Mouse (Mus musculus) forebrain, embryonic 16.5 days (tissue): Measurements from ENCODE around the gene Nufip1. TPM values are rescaled to one million over a fixed set of nuclear protein-coding genes. Genes with fewer than 3 reads are reported as not detected.
A peak's percentile ranks its signal among the peaks of the same experiment; 100 is the strongest.

Source experiments
- ATAC-seq: fragments of 200-750 bp; cut with Nextera tagmentation; 2 replicates; pipeline ENCODE4 v1.8.0; 2017; ENCODE audit warnings: mild to moderate bottlenecking, moderate library complexity
- H3K27ac ChIP-seq: fragments of 300-500 bp; sonication (generic); 2 replicates; pipeline ENCODE4 v1.5.1; 2014; ENCODE audit warnings: low read length, control low read depth
- H3K27me3 ChIP-seq: fragments of 300-500 bp; sonication (generic); replicated peaks from 2 replicates; pipeline ENCODE4 v1.6.1; 2014; ENCODE audit warnings: low read length; ENCODE audit not compliant: control insufficient read depth, insufficient read depth
- H3K36me3 ChIP-seq: fragments of 300-500 bp; sonication (generic); 2 replicates; pipeline ENCODE4 v1.6.1; 2014; ENCODE audit not compliant: control insufficient read depth, insufficient read depth
- H3K4me1 ChIP-seq: fragments of 300-500 bp; sonication (generic); replicated peaks from 2 replicates; pipeline ENCODE4 v1.6.1; 2014; ENCODE audit warnings: low read length; ENCODE audit not compliant: control insufficient read depth, insufficient read depth
- H3K4me2 ChIP-seq: fragments of 300-500 bp; sonication (generic); 2 replicates; pipeline ENCODE4 v1.6.1; 2014; ENCODE audit warnings: mild to moderate bottlenecking, low read length, control low read depth
- H3K4me3 ChIP-seq: fragments of 300-500 bp; sonication (generic); replicated peaks from 2 replicates; pipeline ENCODE4 v1.5.1; 2014; ENCODE audit warnings: mild to moderate bottlenecking, low read length, control low read depth
- H3K9ac ChIP-seq: fragments of 300-500 bp; sonication (generic); replicated peaks from 2 replicates; pipeline ENCODE4 v1.6.1; 2014; ENCODE audit warnings: low read depth, low read length, control low read depth
- H3K9me3 ChIP-seq: fragments of 300-500 bp; sonication (generic); 2 replicates; pipeline ENCODE4 v1.6.1; 2016; ENCODE audit warnings: low read length; ENCODE audit not compliant: control insufficient read depth
- WGBS: fragments of 180-500 bp; shearing (Covaris S2); extraction: QIAGEN DNeasy Blood & Tissue Kit; methylation state at CpG from one replicate; pipeline ENCODE4 v1.1.7; 2014; 5-methylcytosine and 5-hydroxymethylcytosine counted together
- polyA plus RNA-seq: library from polyadenylated mRNA; unstranded; fragments of >200 nt; fragmentation: Nextera tagmentation; extraction: Ambion mirVana; gene quantifications from 2 replicates; pipeline ENCODE4 v1.2.1, GENCODE M21; 2015

Nufip1 gene
- polyA plus RNA-seq, result 15.4 and 16.5 TPM in 2 replicates

- H3K36me3 ChIP-seq, result peaks cover 9% of the 10 kb centered on the region
These were observed at the start of gene Nufip1, which contains the start of gene Gpalpp1 for GRCm38 (mm10) chr14:76110396-76111221. Nufip1 (plus strand) TSS chr14:76110891. Gpalpp1 (minus strand) TSS chr14:76110760.

GRCm38 (mm10) chr14:76067237-76067636, 43.5 kb upstream of the Nufip1 start:
- Histone ChIP-seq H3K36me3 (no peaks in the 10 kb centered on the region), H3K9me3 (no peaks in the 10 kb centered on the region), H3K4me1 (no peaks in the 10 kb centered on the region), H3K27ac (no peak overlapping the region), H3K27me3 (no peaks in the 10 kb centered on the region), H3K9ac (no peak overlapping the region), H3K4me3 (no peak overlapping the region), H3K4me2 (no peak overlapping the region)
- WGBS, result 71% methylated on average over 1 of the region's 1 CpGs
- ATAC-seq, result no peak

More at GRCm38 (mm10) chr14:76110396-76111221, at the start of gene Nufip1, which contains the start of gene Gpalpp1:
- H3K4me1 ChIP-seq, result peaks cover 14% of the 10 kb centered on the region
- H3K4me2 ChIP-seq, result peak within 1 kb of the TSS; percentile 96
- under 1% methylated on average over 69 of the region's 69 CpGs for WGBS
- no peaks in the 10 kb centered on the region for H3K9me3 ChIP-seq
- H3K27ac ChIP-seq, result peak within 1 kb of the TSS; percentile 82
- peak within 1 kb of the TSS; percentile 98 for H3K4me3 ChIP-seq
- ATAC-seq, result peak; percentile 99
- no peaks in the 10 kb centered on the region for H3K27me3 ChIP-seq
- H3K9ac ChIP-seq, result peak within 1 kb of the TSS; percentile 86

GRCm38 (mm10) chr14:76068296-76068695, 42.4 kb upstream of the Nufip1 start:
- H3K9me3 ChIP-seq, result no peaks in the 10 kb centered on the region
- no peak for ATAC-seq
- 44% methylated on average over 4 of the region's 4 CpGs for WGBS

GRCm38 (mm10) chr14:76069296-76069695, 41.4 kb upstream of the Nufip1 start:
- H3K9me3 ChIP-seq, result no peaks in the 10 kb centered on the region
- no peak overlapping the region for H3K9ac ChIP-seq
- H3K4me3 ChIP-seq, result no peak overlapping the region
- ATAC-seq, result no peak
- 49% methylated on average over 4 of the region's 4 CpGs for WGBS
- no peaks in the 10 kb centered on the region for H3K27me3 ChIP-seq
- no peaks in the 10 kb centered on the region for H3K4me1 ChIP-seq
- H3K4me2 ChIP-seq, result no peak overlapping the region
- H3K36me3 ChIP-seq, result no peaks in the 10 kb centered on the region
- no peak overlapping the region for H3K27ac ChIP-seq

More at GRCm38 (mm10) chr14:76068296-76068695, 42.4 kb upstream of the Nufip1 start:
- Histone ChIP-seq H3K27ac (no peak overlapping the region), H3K4me1 (no peaks in the 10 kb centered on the region), H3K9ac (no peak overlapping the region), H3K27me3 (no peaks in the 10 kb centered on the region), H3K36me3 (no peaks in the 10 kb centered on the region), H3K4me3 (no peak overlapping the region), H3K4me2 (no peak overlapping the region)

- Histone ChIP-seq H3K36me3 (no peaks in the 10 kb centered on the region), H3K27me3 (no peaks in the 10 kb centered on the region), H3K4me1 (peaks cover 17% of the 10 kb centered on the region), H3K9ac (no peak overlapping the region), H3K4me2 (no peak overlapping the region), H3K4me3 (no peak overlapping the region), H3K27ac (no peak overlapping the region), H3K9me3 (no peaks in the 10 kb centered on the region)
- 86% methylated on average over 2 of the region's 2 CpGs for WGBS
- no peak for ATAC-seq
These were observed 38.1 kb upstream of the Nufip1 start for GRCm38 (mm10) chr14:76072626-76073025.

- Histone ChIP-seq H3K9ac (no peak overlapping the region), H3K36me3 (no peaks in the 10 kb centered on the region), H3K27me3 (no peaks in the 10 kb centered on the region), H3K4me2 (no peak overlapping the region), H3K4me3 (no peak overlapping the region), H3K4me1 (peaks cover 17% of the 10 kb centered on the region), H3K9me3 (no peaks in the 10 kb centered on the region), H3K27ac (no peak overlapping the region)
- 84% methylated on average over 1 of the region's 1 CpGs for WGBS
- ATAC-seq, result no peak
These were observed 36.5 kb upstream of the Nufip1 start for GRCm38 (mm10) chr14:76074206-76074605.

GRCm38 (mm10) chr14:76075721-76076120, 35.0 kb upstream of the Nufip1 start:
- 31% methylated on average over 4 of the region's 4 CpGs for WGBS
- Histone ChIP-seq H3K27me3 (no peaks in the 10 kb centered on the region), H3K4me3 (no peak overlapping the region), H3K9ac (no peak overlapping the region), H3K36me3 (no peaks in the 10 kb centered on the region), H3K9me3 (no peaks in the 10 kb centered on the region), H3K4me1 (peaks cover 17% of the 10 kb centered on the region), H3K4me2 (no peak overlapping the region), H3K27ac (peak overlapping the region; percentile 82)
- peak; percentile 30; the same call in 1 of the 2 replicates for ATAC-seq

- ATAC-seq, result peak; percentile 68
- Histone ChIP-seq H3K4me1 (peaks cover 17% of the 10 kb centered on the region), H3K36me3 (no peaks in the 10 kb centered on the region), H3K27me3 (no peaks in the 10 kb centered on the region), H3K27ac (peak overlapping the region; percentile 82), H3K4me2 (peak overlapping the region; percentile 29), H3K4me3 (no peak overlapping the region), H3K9me3 (no peaks in the 10 kb centered on the region), H3K9ac (no peak overlapping the region)
- 40% methylated on average over 4 of the region's 4 CpGs for WGBS
These were observed 34.1 kb upstream of the Nufip1 start for GRCm38 (mm10) chr14:76076602-76077001.

- H3K9me3 ChIP-seq, result no peaks in the 10 kb centered on the region
- peak overlapping the region; percentile 29 for H3K4me2 ChIP-seq
These were observed 33.6 kb upstream of the Nufip1 start for GRCm38 (mm10) chr14:76077088-76077491.

More at GRCm38 (mm10) chr14:76077088-76077491, 33.6 kb upstream of the Nufip1 start:
- WGBS, result 46% methylated on average over 9 of the region's 9 CpGs
- peak; percentile 83 for ATAC-seq
- H3K36me3 ChIP-seq, result no peaks in the 10 kb centered on the region
- H3K4me3 ChIP-seq, result no peak overlapping the region
- no peak overlapping the region for H3K9ac ChIP-seq
- H3K27ac ChIP-seq, result peak overlapping the region; percentile 82
- H3K27me3 ChIP-seq, result no peaks in the 10 kb centered on the region
- peaks cover 17% of the 10 kb centered on the region for H3K4me1 ChIP-seq
